ENCODE assay signal across 8 mouse cellular contexts in the genomic region with DNA sequence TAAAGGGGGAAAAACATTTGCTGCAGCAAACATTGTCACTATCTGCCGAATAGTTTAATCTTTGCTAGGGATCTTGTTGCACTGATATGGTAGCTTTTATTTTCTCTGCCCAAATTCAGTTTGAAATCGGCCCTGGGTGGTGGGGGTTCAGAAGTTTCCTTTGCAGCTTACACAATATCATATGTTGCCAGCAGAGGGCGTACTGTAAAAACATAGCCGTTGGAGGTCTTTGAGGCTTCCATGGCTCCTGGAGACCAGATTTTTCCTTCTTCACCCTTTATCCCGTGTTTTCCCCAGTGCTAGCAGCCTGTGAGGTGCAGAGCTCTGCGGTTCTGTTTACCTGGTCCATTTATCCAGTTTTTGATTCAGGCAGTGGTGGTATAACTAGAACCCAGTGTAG. TPM values are rescaled to one million over a fixed set of nuclear protein-coding genes. Genes with fewer than 3 reads are reported as not detected.
A peak's percentile ranks its signal among the peaks of the same experiment; 100 is the strongest.
DNase-seq lines count a peak whose midpoint lies in the region; ATAC-seq lines count a peak whose summit lies in the region.

No protein-coding gene starts in this region.

- intact Hi-C loops in gastrocnemius, postnatal 14 days (cut with DNase I; ENCODE audit: low total_unique reads) = no loop called here
- intact Hi-C loops in left cerebral cortex, postnatal 14 days (cut with DNase I) = loop anchor here (2.0 kb wide), 1 partner anchor 51 kb away; no protein-coding TSS in a partner anchor

- no peak for ATAC-seq in erythroblast, adult 5-6 weeks (replicated peaks; ENCODE audit: low FRiP score, poor library complexity, severe bottlenecking)

- DNase-seq in kidney, adult 18-20 months = peak; percentile 36
- DNase-seq in kidney, adult 11 months = no peak
- peak; percentile 58 for DNase-seq in CD4-positive, CD25-positive, alpha-beta regulatory T cell, adult 2 months (ENCODE audit: low read depth, low spot score)
- peak; percentile 66 for DNase-seq in brain, adult 2 months (ENCODE audit: low read depth, low spot score)
- peak; percentile 15 for DNase-seq in gastrocnemius, postnatal 14 days
- DNase-seq in left cerebral cortex, postnatal 14 days (ENCODE audit: low spot score in 2 of 2) = peak; percentile 65 to 72
- peak; percentile 34 for DNase-seq in naive thymus-derived CD4-positive, alpha-beta T cell, adult 2 months (ENCODE audit: low read depth)

RNA-seq across cellular contexts. Expression of a gene that starts 39.0 kb away (rescaled TPM):
- total RNA-seq in gastrocnemius, postnatal 14 days (2021) = not detected
- total RNA-seq in left cerebral cortex, postnatal 14 days (2021) = 1 to 10 TPM; 1.0 to 1.7 TPM
- not detected in 2 replicates for total RNA-seq in erythroblast, adult 5-6 weeks (2015; ENCODE audit: low replicate concordance)
- total RNA-seq in erythroblast, adult 5-6 weeks (2017; ENCODE audit: low replicate concordance) = not detected in 2 replicates

RNA-seq across cellular contexts. Expression of a gene that starts 40.6 kb away (rescaled TPM):
- not detected for total RNA-seq in gastrocnemius, postnatal 14 days (2021)
- total RNA-seq in left cerebral cortex, postnatal 14 days (2021) = under 1 TPM; 0.29 to 0.42 TPM
- not detected in 2 replicates for total RNA-seq in erythroblast, adult 5-6 weeks (2015; ENCODE audit: low replicate concordance)
- not detected in 2 replicates for total RNA-seq in erythroblast, adult 5-6 weeks (2017; ENCODE audit: low replicate concordance)
